Mouse (Mus musculus): ENCODE data around the gene St5.

St5 gene

DNA sequence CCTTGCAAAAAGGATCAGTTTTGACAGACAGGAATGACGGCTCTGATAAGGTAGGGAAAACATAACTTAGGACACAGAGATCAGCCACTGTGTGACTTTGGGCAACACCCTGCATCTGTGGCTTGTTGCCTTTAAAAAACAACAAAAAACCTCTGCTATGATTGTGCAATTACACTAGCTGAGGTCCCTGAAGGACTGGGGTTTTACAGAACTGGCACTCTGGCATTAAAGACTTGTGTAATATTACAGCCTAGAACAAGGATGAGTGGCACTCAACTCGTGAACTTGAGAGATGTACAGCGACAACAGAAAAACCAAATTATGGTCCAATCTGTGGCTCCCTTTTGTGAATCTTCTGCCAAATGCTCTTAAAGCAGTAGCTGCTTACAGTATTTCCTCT lies 178.6 kb downstream of the St5 start:
- no peak for DNase-seq

DNA sequence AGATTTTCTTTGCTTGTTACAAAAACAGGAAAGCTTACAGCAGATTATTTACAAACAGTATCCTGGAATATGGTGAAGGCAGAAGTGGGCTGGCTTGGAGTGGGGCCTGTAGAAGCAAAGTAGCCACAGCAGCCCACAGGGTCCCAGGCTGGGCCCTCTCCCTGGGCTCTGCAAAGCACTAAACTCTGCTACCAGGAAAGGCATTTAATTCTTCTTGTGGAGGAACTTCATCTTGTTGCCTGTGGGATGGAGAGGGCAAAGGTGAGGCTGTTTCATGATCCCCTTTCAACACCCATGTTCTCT lies 179.0 kb downstream of the St5 start:
- DNase-seq = no peak

DNA sequence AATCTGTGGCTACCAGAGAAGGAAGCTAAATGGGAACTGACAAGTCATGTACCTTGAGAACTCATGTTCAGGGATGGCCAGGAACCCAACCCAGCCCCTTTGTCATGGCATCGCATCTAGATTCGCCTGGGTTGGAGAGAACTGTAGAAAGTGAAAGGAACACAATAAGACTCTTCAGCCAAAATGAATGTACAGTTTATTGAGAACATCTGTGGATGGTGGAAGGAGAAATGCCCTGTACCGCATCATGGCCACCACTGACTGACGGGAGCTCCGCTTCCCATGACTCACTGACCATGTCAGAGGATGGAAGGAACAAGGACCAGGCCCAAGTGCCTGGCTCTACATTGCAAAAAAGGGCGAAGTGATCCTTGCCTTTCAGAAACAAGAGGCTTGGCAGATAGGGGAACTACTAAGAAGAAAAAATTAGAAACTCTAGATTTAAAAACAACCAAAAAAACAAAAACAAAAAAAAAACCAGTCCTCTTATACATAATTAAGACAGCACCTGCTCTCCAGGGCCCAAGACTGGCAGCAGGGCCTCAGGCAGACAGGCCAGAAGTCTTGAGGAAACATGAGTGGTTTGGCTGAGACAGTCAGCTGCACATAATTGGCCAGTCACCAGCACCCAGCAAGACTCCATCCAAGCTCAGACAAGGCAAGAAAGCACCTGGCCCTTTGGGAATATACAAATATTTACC lies 179.5 kb downstream of the St5 start:
- no peak for DNase-seq

DNA sequence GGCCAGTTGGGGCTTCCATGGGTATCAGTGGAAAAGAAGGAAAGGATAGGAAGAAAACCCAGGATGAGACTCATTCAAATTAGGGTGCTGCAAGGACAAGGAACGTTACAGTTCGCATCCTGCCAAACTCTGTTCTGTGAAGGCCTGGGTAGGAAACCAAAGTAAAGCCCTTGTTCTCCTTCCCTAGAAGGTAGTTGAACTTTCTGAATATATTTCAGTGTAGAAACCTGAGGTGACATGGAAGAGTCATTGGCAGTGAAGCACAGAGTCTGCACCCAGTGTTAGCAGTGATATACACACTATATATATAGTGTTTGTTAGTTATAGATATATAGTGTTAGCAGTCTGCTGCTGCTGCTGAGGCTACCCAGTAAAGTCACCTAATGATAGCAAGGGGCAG lies 180.1 kb downstream of the St5 start:
- no peak for DNase-seq

DNA sequence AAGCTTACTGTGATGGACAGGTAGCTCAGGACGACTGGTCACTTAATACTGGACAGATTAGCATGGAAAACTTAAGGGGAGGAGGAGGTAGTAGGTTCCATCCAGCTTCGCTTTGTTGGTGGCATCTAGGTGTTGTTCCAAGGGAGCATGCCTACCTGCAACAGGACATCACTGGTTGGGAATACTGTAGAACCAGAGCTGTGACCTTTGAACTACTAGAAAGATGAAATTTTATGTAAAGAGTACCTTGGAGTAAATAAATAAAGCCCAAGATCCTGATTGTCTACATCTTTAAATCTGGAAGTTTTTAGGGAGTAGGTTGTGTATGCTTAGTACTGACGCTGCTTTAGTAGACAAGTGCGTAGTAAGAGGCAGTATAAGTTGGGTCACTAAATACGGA lies 181.3 kb downstream of the St5 start:
- no peak for DNase-seq

DNA sequence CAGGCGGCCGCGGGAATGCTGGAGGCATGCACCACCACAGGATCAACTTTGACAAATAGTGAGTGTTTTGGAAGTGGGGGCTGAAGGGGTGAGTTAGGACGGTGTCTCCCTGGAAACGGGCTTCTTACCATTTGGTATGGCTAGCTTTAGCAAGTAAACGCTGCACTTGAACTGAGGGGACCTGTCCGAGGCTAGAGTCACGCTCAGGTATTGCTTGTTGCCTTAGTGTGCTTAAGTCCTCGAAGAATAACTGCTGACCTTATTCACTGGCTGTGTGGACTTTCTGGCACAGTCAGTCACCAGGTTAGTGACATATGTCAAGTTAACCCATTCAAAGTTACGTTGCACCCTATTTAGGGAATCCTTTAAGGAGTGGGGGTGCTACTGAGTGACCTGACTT lies 183.5 kb downstream of the St5 start:
- DNase-seq = no peak

DNA sequence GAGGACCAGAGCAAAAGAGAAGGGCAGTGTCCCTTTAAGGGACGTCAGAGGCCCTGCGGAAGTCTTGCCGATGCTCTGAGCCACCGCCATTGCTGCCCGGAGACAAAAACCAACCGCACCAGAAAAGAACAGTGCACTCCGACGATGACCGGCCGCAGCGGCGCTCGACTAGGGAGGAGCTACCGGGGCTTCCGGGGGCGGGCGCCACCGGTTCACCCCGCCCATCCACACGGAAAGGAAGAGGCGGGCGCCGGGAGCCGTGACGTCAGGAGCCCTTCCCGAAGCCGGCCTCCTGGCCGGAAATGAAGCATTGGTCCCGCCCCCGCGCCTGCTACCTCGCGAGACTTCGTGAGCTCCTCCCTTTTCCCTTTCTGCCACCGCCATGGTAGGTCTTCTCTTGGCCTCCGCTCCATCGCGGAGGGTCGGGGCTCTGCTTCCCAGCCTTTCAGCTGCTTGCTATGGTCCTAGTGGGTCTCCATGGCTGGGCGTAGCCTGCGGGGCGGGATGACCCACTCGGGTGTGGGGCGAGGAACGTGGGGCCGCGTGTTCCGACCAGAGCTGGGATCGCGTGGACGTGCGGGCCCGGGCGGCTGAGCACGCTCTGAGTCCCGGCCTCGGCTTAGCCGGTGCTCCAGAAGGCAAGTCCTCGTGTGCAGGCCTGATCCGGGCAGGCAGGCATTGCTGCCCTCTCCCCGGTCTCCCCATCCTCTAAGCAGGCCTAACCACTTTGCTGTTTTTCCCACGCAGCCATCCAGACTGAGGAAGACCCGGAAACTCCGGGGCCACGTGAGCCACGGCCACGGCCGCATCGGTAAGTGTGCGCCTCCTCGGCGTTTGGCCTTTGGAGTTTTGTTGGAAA lies 184.3 kb downstream of the St5 start, which contains the start of gene Rpl27a:
Gene Rpl27a, plus strand, starts transcription at position 310 of the 859 bp plus-strand sequence.
- DNase-seq = peak; percentile 98 to 99

DNA sequence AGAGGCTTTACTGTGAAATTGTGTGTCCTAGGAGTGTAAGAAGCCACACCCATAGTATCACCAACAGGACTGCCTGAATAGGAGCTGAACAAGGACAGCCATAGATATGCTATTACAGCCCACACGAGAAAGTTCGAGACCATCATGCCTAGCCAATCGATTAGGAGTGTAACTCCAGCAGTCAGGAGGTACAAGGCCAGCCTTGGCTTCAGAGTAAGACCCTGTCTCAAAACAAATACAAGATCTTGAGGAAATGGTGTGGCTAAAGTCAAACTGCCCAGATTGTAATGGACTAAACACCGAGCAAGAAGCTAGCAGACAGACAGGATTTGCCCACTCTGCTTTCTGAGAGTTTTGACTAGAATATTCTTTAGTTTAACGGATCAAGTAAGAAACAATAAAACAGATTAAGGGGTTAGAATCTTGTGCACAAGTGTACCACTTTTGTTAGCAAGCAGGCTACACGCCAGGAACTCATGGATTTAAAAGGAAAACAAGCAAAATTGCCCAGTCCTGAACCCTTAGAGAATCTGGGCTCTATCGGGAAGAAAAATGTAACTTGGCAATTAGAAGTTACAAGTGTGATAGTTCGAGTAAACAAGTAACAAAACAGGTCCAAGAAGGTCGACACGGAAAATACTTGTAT lies 185.2 kb downstream of the St5 start:
- DNase-seq = no peak

DNA sequence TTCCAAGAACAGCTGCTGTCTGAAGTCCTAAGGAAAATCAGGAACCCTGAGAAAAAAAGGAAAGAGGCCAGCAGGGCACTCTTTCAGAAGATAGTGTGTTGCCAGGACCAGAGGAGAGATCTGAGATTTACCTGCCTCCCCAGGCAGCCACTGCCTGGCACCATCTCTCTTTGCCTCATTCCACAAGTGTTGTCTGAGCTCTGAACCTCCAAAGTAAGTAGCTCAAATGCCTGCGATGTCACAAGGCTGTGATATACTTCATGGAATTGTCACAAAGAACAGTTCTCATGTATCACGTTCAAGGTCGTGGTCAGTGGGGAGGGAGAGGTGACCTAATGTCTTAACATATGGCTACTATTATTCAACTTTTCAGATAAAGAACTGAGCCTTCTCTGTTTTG lies 186.9 kb downstream of the St5 start:
- no peak for DNase-seq

DNA sequence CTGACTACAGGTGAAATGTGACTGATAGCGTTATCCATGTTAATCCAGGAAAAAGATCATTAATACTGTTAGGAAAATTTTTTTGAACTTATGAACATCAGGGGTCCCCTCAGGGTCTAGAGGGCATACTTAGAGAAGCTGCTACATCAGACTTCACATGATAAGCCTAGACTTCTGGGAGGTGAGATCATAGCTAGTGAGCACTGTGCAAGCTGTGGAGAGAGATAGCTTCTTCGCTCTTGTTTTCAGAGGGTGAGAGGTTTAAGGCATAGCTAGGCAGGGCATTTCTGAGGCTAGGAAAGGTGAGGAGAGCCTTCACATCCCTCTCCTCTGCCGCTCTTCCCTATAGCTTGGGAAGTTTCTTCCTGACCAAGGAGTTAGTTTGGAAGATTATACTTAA lies 191.6 kb downstream of the St5 start:
- no peak for DNase-seq

DNA sequence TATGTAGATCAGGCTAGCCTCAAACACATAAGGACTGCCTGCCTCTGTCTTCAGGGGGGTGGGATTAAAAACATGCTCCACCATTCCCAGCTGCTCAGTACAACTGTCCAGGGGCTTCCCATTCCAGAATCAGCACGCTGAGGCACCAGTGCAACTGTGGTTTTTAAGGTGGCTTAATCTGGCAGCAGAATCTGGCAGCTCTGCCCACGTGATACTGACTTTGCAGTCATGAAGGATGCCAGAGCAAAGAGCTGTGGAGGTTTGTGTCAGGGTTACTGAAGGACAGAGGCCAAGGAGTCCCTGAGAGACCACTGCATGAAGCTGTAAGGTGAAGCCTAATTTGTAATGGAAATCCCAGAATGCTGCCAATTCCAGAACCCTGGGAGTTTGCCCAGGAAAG lies 192.6 kb downstream of the St5 start:
- peak in 1 of 2 experiments; percentile 40 for DNase-seq

DNA sequence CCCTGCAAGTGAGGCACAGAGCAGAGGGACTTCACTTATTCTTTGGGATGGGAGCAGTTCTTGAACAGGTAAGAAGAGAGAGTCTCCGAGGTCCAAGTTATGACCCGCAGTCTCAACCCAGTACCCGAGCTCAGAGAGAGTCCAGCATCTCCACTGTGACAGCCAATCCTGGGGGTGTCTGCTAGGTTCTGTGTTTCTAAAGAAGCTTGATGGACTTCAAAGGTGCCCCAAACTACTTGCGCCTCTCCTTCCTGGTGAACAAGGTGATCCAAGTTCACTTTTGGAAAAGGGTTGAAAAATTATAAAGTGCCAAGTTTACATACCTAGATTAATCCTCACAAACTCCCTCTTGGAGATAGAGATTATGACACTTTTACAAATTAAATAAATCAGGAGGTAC lies 195.4 kb downstream of the St5 start, which contains the start of gene Trim66:
Gene Trim66, minus strand, starts transcription at position 101 of the 400 bp plus-strand sequence.
- DNase-seq = no peak

DNA sequence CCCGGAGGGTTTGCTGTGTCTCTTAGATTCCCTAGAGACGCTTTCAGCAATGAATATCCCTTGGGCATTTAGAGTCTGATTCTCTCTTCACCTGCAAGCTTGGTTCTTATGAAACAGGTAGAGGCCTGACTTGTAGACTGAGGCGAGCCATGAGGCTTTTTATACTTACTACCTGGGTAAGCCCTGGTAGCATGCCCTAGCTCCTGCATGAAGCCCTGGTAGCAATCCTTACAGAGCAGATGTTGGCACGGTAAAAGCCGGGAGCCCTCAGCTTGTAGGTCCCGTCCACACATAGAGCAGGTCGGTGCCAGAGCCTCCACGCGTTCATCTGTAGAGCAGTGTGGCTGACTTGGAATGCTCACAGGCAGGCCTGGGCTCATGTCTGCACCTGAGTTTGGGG lies 195.8 kb downstream of the St5 start:
- no peak for DNase-seq

DNA sequence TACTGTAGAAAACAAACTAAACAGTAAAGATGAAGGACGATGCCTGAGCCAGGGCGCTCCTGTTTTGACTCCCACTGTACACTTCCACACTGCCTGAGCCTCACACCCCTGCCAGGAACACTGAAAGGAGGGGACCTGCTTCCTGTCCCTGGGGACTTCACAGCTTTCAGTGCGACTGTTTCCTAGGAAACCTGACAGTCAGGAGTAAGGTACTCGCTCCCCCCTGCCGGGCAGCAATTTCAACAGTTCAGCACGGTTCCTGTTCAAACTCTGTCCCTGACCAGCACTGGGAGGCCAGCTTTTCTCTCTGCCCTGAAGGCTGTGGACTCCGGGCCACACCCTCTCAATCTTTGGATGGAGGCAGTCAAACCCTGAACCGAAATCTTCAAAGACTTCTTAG lies 196.3 kb downstream of the St5 start:
- no peak for DNase-seq

DNA sequence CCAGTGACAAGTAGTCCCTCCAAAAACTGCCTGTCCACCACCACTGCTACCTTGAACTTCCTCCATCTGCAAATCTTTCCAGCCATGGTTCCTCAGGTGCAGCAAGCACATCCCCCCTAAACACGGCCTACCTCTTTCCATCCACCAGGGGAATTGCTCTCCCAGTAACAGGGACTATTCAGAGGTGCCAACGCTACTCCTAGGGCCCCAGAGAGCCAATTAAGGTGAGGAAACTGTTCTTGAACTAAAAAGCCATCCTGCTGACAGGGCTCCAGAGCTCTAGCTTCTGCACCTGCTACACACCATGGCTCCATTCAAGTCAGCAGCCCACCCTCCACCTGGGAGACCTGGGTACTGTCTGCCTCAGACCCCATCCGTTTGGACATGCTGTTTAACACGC lies 205.9 kb downstream of the St5 start:
- DNase-seq = no peak

DNA sequence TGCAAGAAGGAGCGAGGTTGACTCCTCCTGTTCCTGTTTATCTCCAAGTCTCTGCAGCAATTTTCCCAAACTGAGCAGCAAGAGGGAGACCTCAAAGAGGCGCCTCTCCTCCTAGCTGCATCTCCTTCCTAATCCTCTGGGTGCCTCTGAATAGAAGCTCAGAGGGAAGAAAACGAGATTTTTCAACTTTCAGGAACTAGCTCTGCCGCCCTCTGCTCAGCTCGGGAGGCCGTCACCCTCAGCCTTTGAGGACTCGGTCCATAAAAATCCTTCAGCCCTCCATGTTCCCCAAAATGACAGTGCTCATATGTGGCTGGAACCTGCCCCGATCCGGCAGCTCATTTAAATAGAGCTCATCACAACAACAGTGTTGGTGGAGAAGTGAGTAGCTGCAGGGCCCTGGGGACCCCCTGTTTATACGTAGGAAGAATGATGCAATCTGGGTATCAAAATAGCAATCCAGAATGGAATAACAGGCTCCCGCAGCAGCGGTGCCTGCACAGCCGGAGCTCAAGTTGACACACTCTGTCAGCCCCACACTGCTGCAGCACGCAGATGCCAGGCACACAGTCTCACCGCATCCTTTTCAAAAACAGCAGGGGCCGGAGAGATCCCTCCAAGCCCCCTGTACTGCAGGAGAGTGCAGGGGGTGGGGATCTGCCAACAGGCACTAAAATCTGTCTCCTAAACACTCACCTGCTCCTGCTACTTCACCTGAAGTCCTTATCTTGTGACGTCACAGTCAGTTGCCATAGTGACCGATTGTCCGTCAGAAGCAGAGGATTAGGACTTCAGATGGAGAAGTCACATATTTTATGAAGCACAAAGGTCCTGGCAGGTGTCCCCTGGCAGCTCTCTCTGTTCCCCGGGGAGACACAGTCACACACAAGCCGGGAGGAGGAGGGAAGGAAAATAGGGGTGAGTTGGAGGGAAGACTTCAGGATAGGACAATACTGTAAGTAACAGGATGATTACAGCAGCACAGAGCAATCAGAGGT lies 209.8 kb downstream of the St5 start:
- no peak for DNase-seq

DNA sequence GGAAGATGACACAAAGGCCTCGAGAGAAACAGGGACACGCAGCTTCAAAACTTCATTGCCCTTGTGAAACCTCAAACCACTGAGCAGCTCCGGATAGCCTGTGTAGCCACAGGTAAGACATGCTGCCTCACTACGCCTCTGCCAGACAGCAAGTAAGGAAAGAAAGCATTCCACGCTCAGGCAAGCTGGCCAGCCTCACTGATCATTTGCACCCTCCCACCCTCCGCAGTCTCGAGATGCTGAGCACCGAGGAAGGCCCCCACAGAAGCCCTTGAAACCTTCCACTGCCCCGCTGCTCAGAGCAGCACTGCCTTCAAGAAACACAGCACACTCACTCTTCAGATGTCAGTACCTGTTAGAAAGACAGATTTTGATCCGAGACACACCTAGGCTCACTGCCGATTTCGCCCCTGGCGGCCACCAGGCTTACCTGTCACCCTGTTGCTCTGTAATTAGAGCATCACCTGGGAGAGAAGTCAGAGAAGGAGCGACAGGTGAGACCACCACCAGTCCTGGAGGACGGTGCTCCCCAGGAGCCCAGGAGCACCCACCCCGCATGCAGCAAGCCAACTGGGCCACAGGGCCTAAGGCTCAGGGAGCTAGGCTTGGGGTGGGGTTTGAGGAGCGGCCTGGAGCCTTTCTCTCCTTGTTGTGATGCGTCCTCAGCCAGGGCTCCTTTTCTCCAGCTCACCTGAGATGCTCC lies 210.6 kb downstream of the St5 start:
- DNase-seq = no peak

DNA sequence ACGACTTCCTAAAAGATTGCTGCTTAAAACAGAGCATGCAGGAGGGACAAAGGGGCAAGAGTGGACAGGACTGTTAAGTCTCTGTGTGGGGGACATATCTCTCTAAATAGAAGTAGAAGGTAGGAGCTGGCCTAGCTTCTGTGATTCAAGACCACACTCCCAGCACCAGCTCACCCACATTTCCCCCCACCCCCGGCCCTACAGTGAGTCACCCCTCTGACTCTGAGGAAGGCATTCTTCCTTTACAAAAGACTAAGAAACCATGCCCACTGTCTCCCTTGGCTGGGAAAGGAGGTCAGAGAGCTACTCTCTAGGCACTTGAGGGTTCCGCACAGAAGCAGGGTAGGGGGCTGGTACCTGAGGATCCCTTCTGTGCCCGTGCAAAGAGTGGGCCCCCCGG lies 219.2 kb downstream of the St5 start:
- DNase-seq = no peak

DNA sequence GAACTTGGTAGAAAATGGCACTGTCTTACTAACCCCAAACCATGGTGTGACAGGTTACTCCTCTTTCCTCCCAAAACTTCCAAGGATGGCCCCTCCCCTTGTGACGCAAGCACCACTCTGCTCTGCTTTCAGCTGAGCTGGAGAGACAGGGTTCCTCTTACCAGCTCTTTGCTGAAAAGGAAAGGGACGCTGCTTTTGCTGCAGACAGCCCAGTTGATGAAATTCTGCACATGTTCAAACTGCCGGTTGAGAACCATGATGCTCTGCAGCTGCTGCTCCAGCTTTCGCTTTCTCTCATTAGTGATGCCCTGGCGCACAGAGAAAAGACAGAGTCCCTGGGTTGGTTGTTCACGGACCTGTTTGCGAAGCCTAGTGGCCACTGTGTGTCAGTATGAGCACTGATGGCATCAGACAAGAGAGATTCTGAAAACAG lies 222.6 kb downstream of the St5 start:
- DNase-seq = peak in 1 of 2 experiments; percentile 8

DNA sequence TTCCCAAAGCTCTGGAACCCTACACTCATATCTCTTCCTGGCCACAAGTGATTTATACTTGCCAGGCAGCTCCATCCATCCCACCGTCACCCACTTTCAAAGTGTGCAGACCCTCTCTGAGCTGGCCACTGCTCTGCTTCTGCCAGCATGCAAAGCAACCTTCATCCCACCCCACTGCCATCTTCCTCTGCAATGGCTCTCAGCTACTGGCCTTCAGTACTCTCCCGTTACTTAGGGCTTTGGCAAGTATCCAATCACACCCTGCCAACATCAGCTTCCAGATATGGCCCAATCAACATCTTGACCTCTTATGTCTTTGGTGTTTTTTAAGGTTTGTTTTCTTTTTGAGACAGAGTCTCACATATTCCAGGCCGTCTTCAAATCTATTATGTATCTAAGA lies 225.5 kb downstream of the St5 start:
- DNase-seq = no peak
